Comparison of ENCODE assay signal across 8 mouse cellular contexts in the genomic region with DNA sequence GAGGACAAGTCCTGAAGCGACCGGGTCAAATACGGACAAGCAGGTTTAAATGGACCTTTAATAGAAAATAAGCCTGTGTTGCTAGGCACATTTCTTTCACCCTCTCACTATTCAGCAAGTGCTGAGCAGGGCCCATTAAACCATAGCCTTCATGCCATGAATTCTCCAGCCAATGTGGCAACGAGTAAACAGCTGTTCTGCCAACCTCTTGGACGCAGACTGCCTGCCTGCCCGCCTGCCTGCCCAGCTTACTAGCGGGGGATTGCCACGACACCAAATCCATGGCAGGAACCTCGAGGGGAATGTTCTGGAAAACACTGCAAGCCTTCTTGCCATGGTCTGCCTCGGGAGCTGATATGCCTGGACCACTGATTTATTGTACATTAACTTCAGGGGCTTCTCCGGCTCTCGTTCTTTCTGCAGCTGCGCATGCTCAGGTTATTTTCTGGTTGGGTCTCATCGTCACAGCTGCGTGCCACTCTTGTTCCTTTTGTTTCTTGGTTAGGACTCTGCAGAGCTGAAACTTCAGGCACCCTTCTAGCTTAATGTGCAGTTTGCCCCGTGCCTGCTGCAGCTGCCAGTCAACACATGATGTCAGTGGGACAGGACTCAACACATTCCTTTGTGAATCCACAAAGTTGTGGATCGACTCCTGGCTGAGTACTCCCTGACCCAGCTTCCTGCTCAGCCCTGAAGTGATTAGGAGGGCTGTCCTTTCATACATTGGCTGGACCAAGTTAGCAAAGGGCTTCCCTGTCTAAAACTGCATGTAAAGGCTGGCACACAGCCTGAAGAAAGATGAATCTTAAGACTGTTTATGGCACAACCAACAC.
DNase-seq lines count a peak whose midpoint lies in the region; ATAC-seq and TF ChIP-seq lines count a peak whose summit lies in the region.

No protein-coding gene starts in this region.

- H3K36me3 ChIP-seq in embryonic facial prominence, embryonic 13.5 days = no peaks in the 10 kb centered on the region
- H3K36me3 ChIP-seq in hindbrain, embryonic 14.5 days (replicated peaks; ENCODE audit: control insufficient read depth, insufficient read depth) = no peaks in the 10 kb centered on the region
- no peaks in the 10 kb centered on the region for H3K36me3 ChIP-seq in neural tube, embryonic 15.5 days
- no peaks in the 10 kb centered on the region for H3K36me3 ChIP-seq in thymus, adult 2 months (ENCODE audit: control insufficient read depth, insufficient read depth, low read length)

- 0 out of 2 replicates have a peak overlapping the region, but pooled peaks have one; percentile 55 for H3K9ac ChIP-seq in embryonic facial prominence, embryonic 13.5 days
- H3K9ac ChIP-seq in hindbrain, embryonic 14.5 days = no peak overlapping the region
- H3K9ac ChIP-seq in neural tube, embryonic 15.5 days (replicated peaks) = no peak overlapping the region

- peaks cover 22% of the 10 kb centered on the region for H3K4me1 ChIP-seq in embryonic facial prominence, embryonic 13.5 days
- H3K4me1 ChIP-seq in hindbrain, embryonic 14.5 days (replicated peaks; ENCODE audit: control insufficient read depth, insufficient read depth, low read length) = no peaks in the 10 kb centered on the region
- H3K4me1 ChIP-seq in neural tube, embryonic 15.5 days = peaks cover 11% of the 10 kb centered on the region
- H3K4me1 ChIP-seq in thymus, adult 2 months (replicated peaks; ENCODE audit: control insufficient read depth, insufficient read depth, low read length) = no peaks in the 10 kb centered on the region; the same call in 1 of the 2 replicates

- peak overlapping the region; percentile 18; the same call in 1 of the 2 replicates for H3K4me3 ChIP-seq in embryonic facial prominence, embryonic 13.5 days
- H3K4me3 ChIP-seq in hindbrain, embryonic 14.5 days (replicated peaks; ENCODE audit: low read length) = 0 out of 2 replicates have a peak overlapping the region, but pooled peaks have one; percentile 7
- H3K4me3 ChIP-seq in neural tube, embryonic 15.5 days (replicated peaks) = peak overlapping the region; percentile 29
- no peak overlapping the region for H3K4me3 ChIP-seq in thymus, adult 2 months (ENCODE audit: control insufficient read depth, insufficient read depth, low read length)

- TF ChIP-seq POLR2A in thymus, adult 2 months (IDR thresholded peaks at IDR 0.05; ENCODE audit: control insufficient read depth, extremely low read depth, insufficient read depth, low read length, poor library complexity) = no peak

- intact Hi-C loops in left cerebral cortex, postnatal 14 days (cut with DNase I) = no loop called here

- ATAC-seq in embryonic facial prominence, embryonic 13.5 days (ENCODE audit: insufficient number of reproducible peaks, insufficient read depth, low FRiP score, low TSS enrichment, low read depth) = no peak
- peak; percentile 49; the same call in 1 of the 2 replicates for ATAC-seq in hindbrain, embryonic 14.5 days (ENCODE audit: low FRiP score)
- ATAC-seq in neural tube, embryonic 15.5 days (ENCODE audit: low FRiP score) = peak; percentile 78

- H3K27ac ChIP-seq in embryonic facial prominence, embryonic 13.5 days = peak overlapping the region; percentile 55
- H3K27ac ChIP-seq in hindbrain, embryonic 14.5 days = no peak overlapping the region
- H3K27ac ChIP-seq in neural tube, embryonic 15.5 days (replicated peaks) = no peak overlapping the region
- no peak overlapping the region for H3K27ac ChIP-seq in thymus, adult 2 months (ENCODE audit: control insufficient read depth, insufficient read depth, low read length)

- TF ChIP-seq CTCF in thymus, adult 2 months (IDR thresholded peaks at IDR 0.05; ENCODE audit: borderline replicate concordance, control insufficient read depth, extremely low read depth, insufficient read depth, low read length, poor library complexity) = no peak

- H3K4me2 ChIP-seq in embryonic facial prominence, embryonic 13.5 days = peak overlapping the region; percentile 45
- H3K4me2 ChIP-seq in hindbrain, embryonic 14.5 days (replicated peaks) = peak overlapping the region; percentile 37
- peak overlapping the region; percentile 50 for H3K4me2 ChIP-seq in neural tube, embryonic 15.5 days

- H3K27me3 ChIP-seq in embryonic facial prominence, embryonic 13.5 days = peaks cover 7% of the 10 kb centered on the region; the same call in 1 of the 2 replicates
- peaks cover 8% of the 10 kb centered on the region for H3K27me3 ChIP-seq in hindbrain, embryonic 14.5 days (ENCODE audit: control insufficient read depth, insufficient read depth, low read length)
- H3K27me3 ChIP-seq in neural tube, embryonic 15.5 days (replicated peaks) = peaks cover 4% of the 10 kb centered on the region
- H3K27me3 ChIP-seq in thymus, adult 2 months (ENCODE audit: control insufficient read depth, insufficient read depth, low read length) = no peaks in the 10 kb centered on the region

- 22% methylated on average over 17 of the region's 17 CpGs for WGBS in embryonic facial prominence, embryonic 13.5 days
- WGBS in hindbrain, embryonic 14.5 days = 17% methylated on average over 17 of the region's 17 CpGs
- 13% methylated on average over 17 of the region's 17 CpGs for WGBS in neural tube, embryonic 15.5 days
- WGBS in thymus, adult 2 months = 60% methylated on average over 17 of the region's 17 CpGs

- DNase-seq in layer of hippocampus, adult 11-12 months (ENCODE audit: low spot score) = peak; percentile 26
- no peak for DNase-seq in layer of hippocampus, adult 9-10 months (ENCODE audit: low spot score)
- no peak for DNase-seq in hindbrain, embryonic 14.5 days (ENCODE audit: low spot score)
- peak; percentile 23 to 47 for DNase-seq in left cerebral cortex, postnatal 14 days (ENCODE audit: low spot score in 2 of 2)
- no peak for DNase-seq in thymus, adult 2 months
- DNase-seq in urinary bladder, postnatal 4 days (ENCODE audit: low spot score in 2 of 2) = no peak

- no peaks in the 10 kb centered on the region for H3K9me3 ChIP-seq in embryonic facial prominence, embryonic 13.5 days
- H3K9me3 ChIP-seq in hindbrain, embryonic 14.5 days (ENCODE audit: control insufficient read depth, low read length) = no peaks in the 10 kb centered on the region
- no peaks in the 10 kb centered on the region for H3K9me3 ChIP-seq in neural tube, embryonic 15.5 days (replicated peaks)

Comparison
In these comparisons a context has a peak if more than half of its experiments do, and no peak if none do; other contexts are left out.
1. DNase-seq: peak in layer of hippocampus, adult 11-12 months (single experiment) and left cerebral cortex, postnatal 14 days (2 of 2); none in layer of hippocampus, adult 9-10 months (single experiment), hindbrain, embryonic 14.5 days (single experiment), thymus, adult 2 months (single experiment) and urinary bladder, postnatal 4 days (0 of 2).
2. Peak in every context shown above with its lines, with median percentiles within 50 percentile points of each other: H3K4me2 ChIP-seq.